Mouse (Mus musculus) forebrain, embryonic 13.5 days (tissue): ENCODE results near the gene Nkpd1. TPM values are rescaled to one million over a fixed set of nuclear protein-coding genes. Genes with fewer than 3 reads are reported as not detected.

Experiments used
- ATAC-seq: fragments of 200-750 bp; cut with Nextera tagmentation; 2 replicates; pipeline ENCODE4 v1.8.0; 2017
- H3K27ac ChIP-seq: fragments of 300-500 bp; sonication (generic); 2 replicates; pipeline ENCODE4 v1.5.1; 2015; ENCODE audit warnings: inconsistent platforms, mild to moderate bottlenecking, moderate library complexity
- H3K27me3 ChIP-seq: fragments of 300-500 bp; sonication (generic); 2 replicates; pipeline ENCODE4 v1.6.1; 2015; ENCODE audit warnings: mild to moderate bottlenecking, inconsistent platforms
- H3K36me3 ChIP-seq: fragments of 300-500 bp; sonication (generic); 2 replicates; pipeline ENCODE4 v1.6.1; 2015; ENCODE audit warnings: mild to moderate bottlenecking, inconsistent platforms; ENCODE audit not compliant: poor library complexity, severe bottlenecking
- H3K4me1 ChIP-seq: fragments of 300-500 bp; sonication (generic); 2 replicates; pipeline ENCODE4 v1.6.1; 2015; ENCODE audit warnings: inconsistent platforms
- H3K4me2 ChIP-seq: fragments of 300-500 bp; sonication (generic); 2 replicates; pipeline ENCODE4 v1.6.1; 2015; ENCODE audit warnings: inconsistent platforms, mild to moderate bottlenecking, moderate library complexity
- H3K4me3 ChIP-seq: fragments of 300-500 bp; sonication (generic); 2 replicates; pipeline ENCODE4 v1.5.1; 2015; ENCODE audit warnings: mild to moderate bottlenecking, inconsistent platforms
- H3K9ac ChIP-seq: fragments of 300-500 bp; sonication (generic); 2 replicates; pipeline ENCODE4 v1.6.1; 2015; ENCODE audit warnings: mild to moderate bottlenecking, inconsistent platforms
- H3K9me3 ChIP-seq: fragments of 300-500 bp; sonication (generic); replicated peaks from 2 replicates; pipeline ENCODE4 v1.6.1; 2016; ENCODE audit warnings: inconsistent platforms
- WGBS: fragments of 180-500 bp; shearing (Covaris S2); methylation state at CpG from one replicate; pipeline ENCODE4 v1.1.7; 2015; 5-methylcytosine and 5-hydroxymethylcytosine counted together
- polyA plus RNA-seq: library from polyadenylated mRNA; unstranded; fragments of >200 nt; fragmentation: Nextera tagmentation; extraction: Ambion mirVana; gene quantifications from 2 replicates; pipeline ENCODE4 v1.2.1, GENCODE M21; 2015

Nkpd1 gene
- polyA plus RNA-seq, 1 experiment from 2014 or later: 0.15 TPM

DNA sequence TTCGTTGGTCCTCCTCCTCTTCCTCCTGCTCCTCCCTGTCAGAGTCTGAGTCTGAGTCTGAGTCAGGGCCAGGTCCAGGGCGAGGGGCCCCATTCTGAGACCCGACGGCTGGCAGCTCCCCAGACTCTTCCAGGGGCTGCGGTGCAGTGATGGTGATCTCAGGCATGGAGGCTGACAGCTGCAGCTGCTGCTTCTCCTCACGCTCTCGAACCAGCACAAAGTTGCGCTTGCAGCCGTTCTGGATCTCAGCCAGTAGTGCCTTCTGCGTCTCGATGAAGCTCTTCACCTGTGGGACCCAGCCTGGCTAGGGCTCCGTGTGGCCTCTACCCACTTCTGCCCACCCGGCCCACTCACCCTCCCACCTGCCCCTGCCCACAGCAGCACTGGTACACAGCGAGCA, 14.6 kb downstream of the Nkpd1 start:
- 91% methylated on average over 14 of the region's 14 CpGs for WGBS
- H3K36me3 ChIP-seq: peaks cover 75% of the 10 kb centered on the region
- no peaks in the 10 kb centered on the region for H3K4me1 ChIP-seq
- no peak overlapping the region for H3K4me3 ChIP-seq
- no peak overlapping the region for H3K27ac ChIP-seq
- H3K27me3 ChIP-seq: no peaks in the 10 kb centered on the region
- no peak overlapping the region for H3K9ac ChIP-seq
- no peak for ATAC-seq
- H3K4me2 ChIP-seq: no peak overlapping the region
- H3K9me3 ChIP-seq: no peaks in the 10 kb centered on the region

DNA sequence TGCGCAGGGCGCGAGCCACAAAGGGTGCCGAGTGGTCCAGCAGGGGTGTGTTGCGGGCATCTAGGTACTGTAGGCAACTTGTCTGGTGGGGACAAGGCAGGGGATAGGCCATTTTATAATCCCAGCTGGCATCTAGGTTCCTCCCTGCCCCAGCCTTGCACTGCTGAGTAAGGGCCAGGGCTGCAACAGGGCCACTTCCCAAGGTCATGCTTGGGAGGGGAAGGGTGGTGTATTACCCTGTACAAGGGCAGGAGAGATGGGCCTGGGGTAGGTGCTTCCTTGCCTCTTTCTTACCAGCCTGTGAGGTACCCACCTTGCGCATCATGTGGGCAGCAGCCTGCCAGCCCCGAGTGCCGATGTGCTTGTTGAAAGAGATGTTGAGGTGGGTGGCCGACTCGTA, 17.0 kb downstream of the Nkpd1 start:
- no peaks in the 10 kb centered on the region for H3K4me1 ChIP-seq
- H3K27ac ChIP-seq: no peak overlapping the region
- H3K9ac ChIP-seq: no peak overlapping the region
- no peak overlapping the region for H3K4me2 ChIP-seq
- ATAC-seq: no peak
- H3K27me3 ChIP-seq: no peaks in the 10 kb centered on the region
- H3K9me3 ChIP-seq: no peaks in the 10 kb centered on the region
- 97% methylated on average over 10 of the region's 10 CpGs for WGBS
- peaks cover 60% of the 10 kb centered on the region for H3K36me3 ChIP-seq
- H3K4me3 ChIP-seq: no peak overlapping the region

DNA sequence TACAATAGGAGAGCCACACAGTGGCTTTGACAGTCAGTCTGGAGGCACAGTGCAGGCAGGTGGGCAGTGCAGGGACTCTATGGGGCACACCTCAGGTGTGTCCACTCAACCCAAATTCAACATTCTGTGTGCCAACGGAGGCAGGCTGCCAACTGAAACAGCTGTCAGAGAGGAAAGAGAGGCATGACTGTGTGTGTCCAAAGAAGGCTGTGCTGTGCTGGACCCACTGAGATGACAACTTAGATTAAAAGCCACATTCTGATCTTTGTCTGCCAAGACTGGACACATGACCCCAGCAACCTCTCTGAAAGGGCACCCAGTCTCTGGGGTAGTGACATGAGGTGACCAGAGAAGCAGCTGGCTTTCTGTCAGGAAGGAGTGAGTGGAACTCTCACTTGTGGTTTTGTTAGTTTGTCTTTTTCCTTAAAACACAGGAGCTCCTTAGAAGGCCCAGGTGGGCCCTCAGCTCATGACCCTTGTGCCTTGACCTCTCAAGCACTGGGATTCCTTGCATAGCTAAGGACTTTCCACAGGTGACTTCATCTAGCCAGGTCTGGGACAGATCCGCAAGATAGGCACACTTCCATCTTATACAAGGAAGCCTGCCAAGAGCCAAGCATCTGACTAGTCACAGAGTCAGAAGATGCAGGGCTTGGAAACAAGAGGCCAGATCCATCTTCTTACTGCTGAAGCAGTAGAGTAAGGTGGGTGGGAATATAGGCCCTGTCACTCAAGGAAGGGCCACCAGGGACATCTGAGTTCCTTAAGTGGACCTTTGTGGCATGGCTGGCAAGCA, 23.3 kb downstream of the Nkpd1 start:
- no peak overlapping the region for H3K9ac ChIP-seq
- H3K27ac ChIP-seq: peak overlapping the region; percentile 75
- no peaks in the 10 kb centered on the region for H3K36me3 ChIP-seq
- peaks cover 26% of the 10 kb centered on the region for H3K4me1 ChIP-seq
- H3K27me3 ChIP-seq: no peaks in the 10 kb centered on the region
- H3K4me3 ChIP-seq: no peak overlapping the region
- no peak overlapping the region for H3K4me2 ChIP-seq
- WGBS: 93% methylated on average over 2 of the region's 2 CpGs
- no peak for ATAC-seq
- H3K9me3 ChIP-seq: no peaks in the 10 kb centered on the region

DNA sequence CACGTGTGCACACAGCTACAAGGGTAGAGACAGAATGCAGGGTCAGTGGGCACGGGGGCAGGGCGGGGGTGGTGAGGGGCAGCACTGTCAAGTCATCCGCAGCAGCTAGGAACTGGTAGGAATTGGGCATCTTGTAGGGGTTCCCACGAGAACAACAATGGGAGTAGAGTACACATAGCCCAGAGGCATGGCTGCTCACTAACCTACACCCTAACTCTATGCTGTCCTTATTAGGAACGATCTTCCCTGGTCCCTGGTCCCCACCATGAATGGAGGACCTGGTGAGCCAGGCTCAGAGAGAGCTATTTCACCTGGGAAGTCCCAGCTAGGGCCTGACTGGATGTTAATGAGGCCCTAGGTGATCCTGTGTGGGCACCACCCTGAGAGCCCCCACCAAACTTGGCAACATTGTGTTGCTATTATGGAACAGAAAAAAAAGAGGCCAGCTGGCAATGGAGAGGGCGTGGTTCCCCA, 24.1 kb downstream of the Nkpd1 start:
- peak overlapping the region; percentile 75 for H3K27ac ChIP-seq
- peak overlapping the region; percentile 32 for H3K4me2 ChIP-seq
- peaks cover 29% of the 10 kb centered on the region for H3K4me1 ChIP-seq
- no peaks in the 10 kb centered on the region for H3K27me3 ChIP-seq
- no peak; the same call in 1 of the 2 replicates for ATAC-seq
- H3K4me3 ChIP-seq: no peak overlapping the region
- 0 out of 2 replicates have a peak overlapping the region, but pooled peaks have one; percentile 48 for H3K9ac ChIP-seq
- 63% methylated on average over 7 of the region's 7 CpGs for WGBS
- H3K9me3 ChIP-seq: no peaks in the 10 kb centered on the region
- H3K36me3 ChIP-seq: no peaks in the 10 kb centered on the region

DNA sequence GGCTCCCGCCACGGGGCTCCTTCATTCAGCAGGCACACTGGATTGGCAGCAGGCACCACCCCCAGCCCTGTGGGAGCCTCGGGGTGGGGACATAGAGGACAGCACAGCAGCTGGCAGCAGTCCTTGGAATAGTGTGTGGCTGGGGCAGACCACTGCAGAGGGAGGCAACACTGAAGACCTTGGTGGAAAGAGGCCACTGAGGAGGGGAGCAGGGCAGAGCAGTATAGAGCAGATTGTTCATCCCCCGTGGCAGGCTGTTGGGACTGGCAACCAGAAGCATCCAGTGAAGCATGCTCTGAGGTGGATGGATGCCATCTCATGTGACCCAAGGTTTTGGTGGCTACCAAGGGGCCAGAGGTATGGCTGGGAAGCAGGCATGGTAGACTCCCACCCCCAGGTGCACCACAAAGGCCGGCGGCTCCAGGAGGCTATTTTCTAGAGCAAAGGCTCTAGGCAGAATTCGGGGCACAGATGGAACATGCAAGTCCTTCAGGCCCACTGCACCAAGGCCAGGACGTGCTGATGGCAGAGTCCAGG, 24.6 kb downstream of the Nkpd1 start:
- Histone ChIP-seq H3K27me3 (no peaks in the 10 kb centered on the region), H3K4me1 (peaks cover 32% of the 10 kb centered on the region), H3K27ac (peak overlapping the region; percentile 75), H3K36me3 (no peaks in the 10 kb centered on the region), H3K9ac (peak overlapping the region; percentile 48; the same call in 1 of the 2 replicates), H3K4me3 (no peak overlapping the region), H3K4me2 (peak overlapping the region; percentile 32), H3K9me3 (no peaks in the 10 kb centered on the region)
- ATAC-seq: peak; percentile 94
- WGBS: 53% methylated on average over 8 of the region's 8 CpGs

DNA sequence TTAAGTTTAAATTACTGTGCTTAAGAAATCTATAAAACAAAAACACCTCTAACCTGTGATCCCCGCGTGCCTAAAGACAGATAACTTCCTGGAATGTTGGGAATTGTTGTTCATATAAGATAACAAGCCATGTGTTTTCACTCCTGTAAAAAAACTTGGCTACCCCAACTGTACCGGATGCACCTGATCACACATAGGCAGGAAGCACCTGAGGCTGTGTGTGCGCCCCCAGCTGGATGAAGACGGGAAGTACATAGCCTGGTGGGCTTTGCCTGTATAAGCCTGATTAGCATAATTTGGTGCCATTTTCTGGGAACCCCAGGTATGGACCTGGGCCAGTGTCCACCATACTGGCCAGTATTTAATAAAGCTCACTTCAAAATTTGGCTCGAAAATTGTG, 25.9 kb downstream of the Nkpd1 start:
- Histone ChIP-seq H3K27ac (no peak overlapping the region), H3K9ac (no peak overlapping the region), H3K9me3 (no peaks in the 10 kb centered on the region), H3K4me2 (no peak overlapping the region), H3K4me1 (peaks cover 32% of the 10 kb centered on the region), H3K27me3 (no peaks in the 10 kb centered on the region), H3K4me3 (no peak overlapping the region), H3K36me3 (no peaks in the 10 kb centered on the region)
- 55% methylated on average over 6 of the region's 6 CpGs for WGBS
- no peak for ATAC-seq

DNA sequence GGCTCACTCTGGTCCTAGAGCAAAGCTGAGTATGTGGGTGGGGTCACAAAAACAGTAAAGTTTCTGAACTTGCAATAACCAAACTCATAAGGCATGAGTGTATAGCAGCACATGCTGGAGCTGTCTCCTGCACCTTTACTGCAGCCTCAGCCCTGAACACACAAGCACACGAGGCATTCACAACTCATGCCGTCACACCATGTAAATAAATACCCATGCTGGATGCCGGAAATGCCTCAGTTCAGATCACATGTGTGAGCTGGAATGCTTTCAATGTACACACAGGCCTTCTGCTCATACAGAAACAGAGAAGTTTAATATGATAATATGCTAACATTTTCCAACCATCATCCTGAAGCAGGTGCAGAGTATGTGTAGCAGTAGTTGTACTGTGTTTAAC, 28.4 kb downstream of the Nkpd1 start:
- no peaks in the 10 kb centered on the region for H3K36me3 ChIP-seq
- H3K27ac ChIP-seq: no peak overlapping the region
- no peak overlapping the region for H3K4me3 ChIP-seq
- no peaks in the 10 kb centered on the region for H3K9me3 ChIP-seq
- no peak for ATAC-seq
- H3K4me1 ChIP-seq: peaks cover 27% of the 10 kb centered on the region
- H3K27me3 ChIP-seq: no peaks in the 10 kb centered on the region
- WGBS: 73% methylated on average over 3 of the region's 3 CpGs
- H3K4me2 ChIP-seq: no peak overlapping the region
- H3K9ac ChIP-seq: no peak overlapping the region

DNA sequence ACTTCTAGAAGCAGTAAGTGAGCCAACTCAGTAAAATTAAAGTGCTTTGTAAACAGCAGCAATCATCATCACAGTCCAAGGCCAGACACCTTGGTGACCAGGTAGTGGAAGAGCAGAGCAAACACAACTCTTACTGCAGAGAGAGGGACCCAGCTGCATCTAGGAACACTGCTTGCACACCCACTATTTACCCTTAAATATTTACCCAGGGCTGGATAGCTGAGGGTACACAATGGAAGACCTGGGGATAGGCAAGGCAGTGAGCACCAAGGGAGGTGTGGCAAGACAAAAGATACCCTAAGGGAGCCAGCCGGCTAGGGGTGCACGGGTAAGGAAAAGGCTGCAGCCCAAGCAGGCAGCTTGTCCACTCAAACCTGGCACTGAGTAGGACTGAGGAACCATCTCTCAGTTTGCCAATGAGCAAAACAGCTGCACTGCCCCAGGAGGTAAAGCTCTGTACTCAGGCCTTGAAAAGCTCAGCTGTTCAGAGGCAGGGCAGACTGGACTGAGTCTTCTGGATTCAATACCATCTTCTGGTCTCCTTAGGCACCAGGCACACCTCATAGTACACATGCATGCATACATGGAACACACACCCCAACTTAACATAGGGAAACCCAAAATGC, 29.8 kb downstream of the Nkpd1 start:
- no peak overlapping the region for H3K27ac ChIP-seq
- no peak overlapping the region for H3K4me3 ChIP-seq
- H3K9ac ChIP-seq: no peak overlapping the region
- no peak overlapping the region for H3K4me2 ChIP-seq
- no peaks in the 10 kb centered on the region for H3K9me3 ChIP-seq
- H3K4me1 ChIP-seq: peaks cover 13% of the 10 kb centered on the region
- 49% methylated on average over 2 of the region's 2 CpGs for WGBS
- ATAC-seq: no peak
- no peaks in the 10 kb centered on the region for H3K27me3 ChIP-seq
- H3K36me3 ChIP-seq: peaks cover 8% of the 10 kb centered on the region; the same call in 1 of the 2 replicates

DNA sequence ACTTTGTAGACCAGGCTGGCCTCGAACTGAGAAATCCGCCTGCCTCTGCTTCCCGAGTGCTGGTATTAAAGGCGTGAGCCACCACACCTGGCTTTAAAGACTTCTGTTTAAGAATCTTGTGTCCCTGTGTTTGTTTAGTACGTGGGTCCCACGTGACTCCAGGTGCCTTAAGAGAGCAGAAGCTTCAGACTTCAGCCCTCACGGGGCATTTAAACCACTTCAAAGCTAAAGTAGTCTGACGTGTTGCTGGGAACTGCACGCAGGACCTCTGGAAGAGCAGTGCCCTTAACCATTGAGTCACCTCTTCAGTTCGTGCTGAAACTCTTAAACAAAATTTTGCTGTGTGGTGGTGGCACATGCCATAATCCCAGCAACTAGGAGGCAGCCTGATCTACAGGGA, 31.8 kb downstream of the Nkpd1 start:
- Histone ChIP-seq H3K9ac (no peak overlapping the region), H3K27me3 (no peaks in the 10 kb centered on the region), H3K4me3 (no peak overlapping the region), H3K9me3 (no peaks in the 10 kb centered on the region), H3K36me3 (peaks cover 25% of the 10 kb centered on the region), H3K4me2 (no peak overlapping the region), H3K27ac (no peak overlapping the region), H3K4me1 (0 out of 2 replicates have a peak, but pooled peaks cover 6% of the 10 kb centered on the region)
- 94% methylated on average over 10 of the region's 10 CpGs for WGBS
- no peak for ATAC-seq

DNA sequence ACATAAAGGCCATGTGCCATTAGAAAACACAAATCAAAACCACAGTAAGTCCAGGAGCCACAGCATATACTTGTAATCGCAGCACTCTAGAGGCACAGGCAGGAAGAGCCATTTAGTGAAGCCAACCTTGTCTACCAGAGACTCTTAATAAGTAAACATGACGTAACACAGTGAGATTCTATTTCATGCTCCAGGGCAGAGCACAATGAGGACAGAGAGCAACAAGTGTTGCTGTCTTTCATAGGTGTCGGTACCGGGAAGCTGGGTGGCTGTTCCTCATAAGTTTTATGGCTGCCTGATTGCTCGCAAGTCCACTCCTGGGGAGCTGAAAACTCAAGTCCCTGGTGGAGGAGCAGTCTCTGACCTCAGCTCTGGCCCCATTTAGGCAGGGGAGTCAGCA, 34.0 kb downstream of the Nkpd1 start:
- H3K9me3 ChIP-seq: no peaks in the 10 kb centered on the region
- H3K9ac ChIP-seq: no peak overlapping the region
- peaks cover 35% of the 10 kb centered on the region for H3K36me3 ChIP-seq
- H3K4me1 ChIP-seq: 0 out of 2 replicates have a peak, but pooled peaks cover 4% of the 10 kb centered on the region
- no peak for ATAC-seq
- H3K4me2 ChIP-seq: no peak overlapping the region
- no peak overlapping the region for H3K4me3 ChIP-seq
- WGBS: 90% methylated on average over 5 of the region's 5 CpGs
- H3K27ac ChIP-seq: no peak overlapping the region
- H3K27me3 ChIP-seq: no peaks in the 10 kb centered on the region

DNA sequence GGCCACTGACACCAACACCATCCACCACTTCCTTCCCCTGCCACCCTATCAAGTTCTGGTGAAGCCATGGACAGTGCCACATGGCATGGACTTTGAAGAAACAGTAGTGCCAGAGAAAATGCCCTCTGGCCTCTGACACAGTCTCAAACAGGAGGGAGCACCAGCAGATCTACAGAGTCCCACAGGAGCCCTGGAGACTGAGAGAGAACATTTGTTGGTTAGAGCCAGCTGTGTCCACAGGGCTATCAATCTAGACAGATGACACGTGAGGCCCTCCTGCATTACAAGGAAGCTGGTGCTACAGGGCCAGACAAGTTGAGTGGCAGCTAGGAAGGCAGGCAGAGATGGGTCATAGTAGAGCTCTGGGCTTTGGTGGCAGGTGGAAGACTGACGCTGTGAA, 34.8 kb downstream of the Nkpd1 start:
- Histone ChIP-seq H3K4me2 (no peak overlapping the region), H3K9ac (no peak overlapping the region), H3K4me3 (no peak overlapping the region), H3K9me3 (no peaks in the 10 kb centered on the region), H3K27ac (no peak overlapping the region), H3K4me1 (no peaks in the 10 kb centered on the region), H3K27me3 (no peaks in the 10 kb centered on the region), H3K36me3 (peaks cover 39% of the 10 kb centered on the region)
- no peak for ATAC-seq
- WGBS: 70% methylated on average over 2 of the region's 2 CpGs

DNA sequence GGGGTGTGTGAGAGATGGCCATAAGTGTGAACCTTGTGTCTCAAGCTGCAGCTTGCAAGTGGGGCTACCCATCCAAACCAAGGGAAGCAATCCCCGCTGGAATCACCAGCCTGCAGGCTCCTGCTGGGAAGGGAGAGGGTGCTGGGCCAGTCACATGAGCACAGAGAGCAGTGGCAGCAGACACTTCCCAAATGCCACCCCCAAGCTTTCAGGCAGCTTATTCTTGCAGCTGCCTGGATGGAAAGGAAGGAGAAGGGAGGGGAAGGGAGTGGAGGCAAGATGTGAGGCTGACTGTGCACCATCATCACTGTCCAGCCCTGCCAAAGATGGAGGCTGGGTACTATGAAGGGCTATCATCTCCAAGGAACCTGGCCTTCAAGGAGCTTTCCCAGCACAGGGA, 36.5 kb downstream of the Nkpd1 start:
- Histone ChIP-seq H3K9me3 (no peaks in the 10 kb centered on the region), H3K9ac (no peak overlapping the region), H3K36me3 (peaks cover 45% of the 10 kb centered on the region), H3K27ac (no peak overlapping the region), H3K4me2 (no peak overlapping the region), H3K27me3 (no peaks in the 10 kb centered on the region), H3K4me3 (no peak overlapping the region), H3K4me1 (peaks cover 13% of the 10 kb centered on the region)
- 65% methylated on average over 1 of the region's 1 CpGs for WGBS
- no peak for ATAC-seq
